Mouse (Mus musculus) heart, embryonic 16.5 days (tissue): ENCODE data around the gene Iqsec1. TPM values are rescaled to one million over a fixed set of nuclear protein-coding genes. Genes with fewer than 3 reads are reported as not detected.

Source experiments
- ATAC-seq: fragments of 200-750 bp; cut with Nextera tagmentation; replicated peaks from 2 replicates; pipeline ENCODE4 v1.8.0; 2017; ENCODE audit warnings: moderate number of reproducible peaks; ENCODE audit not compliant: insufficient read depth, low FRiP score; ENCODE audit errors: extremely low read depth
- H3K27ac ChIP-seq: fragments of 300-500 bp; sonication (generic); 2 replicates; pipeline ENCODE4 v1.5.1; 2014; ENCODE audit warnings: mild to moderate bottlenecking, low read length, control low read depth, moderate library complexity
- H3K27me3 ChIP-seq: fragments of 300-500 bp; sonication (generic); 2 replicates; pipeline ENCODE4 v1.6.1; 2014; ENCODE audit warnings: low read length, mixed read lengths; ENCODE audit not compliant: control insufficient read depth, insufficient read depth
- H3K36me3 ChIP-seq: fragments of 300-500 bp; sonication (generic); 2 replicates; pipeline ENCODE4 v1.6.1; 2014; ENCODE audit not compliant: control insufficient read depth, insufficient read depth
- H3K4me1 ChIP-seq: fragments of 300-500 bp; sonication (generic); 2 replicates; pipeline ENCODE4 v1.6.1; 2014; ENCODE audit warnings: low read length, mixed read lengths; ENCODE audit not compliant: control insufficient read depth, insufficient read depth
- H3K4me2 ChIP-seq: fragments of 300-500 bp; sonication (generic); 2 replicates; pipeline ENCODE4 v1.6.1; 2014; ENCODE audit warnings: low read depth, mild to moderate bottlenecking, control low read depth, low read length
- H3K4me3 ChIP-seq: fragments of 300-500 bp; sonication (generic); 2 replicates; pipeline ENCODE4 v1.5.1; 2014; ENCODE audit warnings: mild to moderate bottlenecking, control low read depth, low read length
- H3K9ac ChIP-seq: fragments of 300-500 bp; sonication (generic); 2 replicates; pipeline ENCODE4 v1.6.1; 2014; ENCODE audit warnings: low read length, control low read depth
- H3K9me3 ChIP-seq: fragments of 300-500 bp; sonication (generic); replicated peaks from 2 replicates; pipeline ENCODE4 v1.6.1; 2016; ENCODE audit warnings: low read length; ENCODE audit not compliant: control insufficient read depth
- WGBS: fragments of 180-500 bp; shearing (Covaris S2); extraction: QIAGEN DNeasy Blood & Tissue Kit; methylation state at CpG from one replicate; pipeline ENCODE4 v1.1.7; 2014; 5-methylcytosine and 5-hydroxymethylcytosine counted together
- polyA plus RNA-seq: library from polyadenylated mRNA; unstranded; fragments of >200 nt; fragmentation: Nextera tagmentation; extraction: Ambion mirVana; gene quantifications from 2 replicates; pipeline ENCODE4 v1.2.1, GENCODE M21; 2015

Gene Iqsec1
- polyA plus RNA-seq, 1 experiment from 2014 or later: 13.7 TPM

DNA sequence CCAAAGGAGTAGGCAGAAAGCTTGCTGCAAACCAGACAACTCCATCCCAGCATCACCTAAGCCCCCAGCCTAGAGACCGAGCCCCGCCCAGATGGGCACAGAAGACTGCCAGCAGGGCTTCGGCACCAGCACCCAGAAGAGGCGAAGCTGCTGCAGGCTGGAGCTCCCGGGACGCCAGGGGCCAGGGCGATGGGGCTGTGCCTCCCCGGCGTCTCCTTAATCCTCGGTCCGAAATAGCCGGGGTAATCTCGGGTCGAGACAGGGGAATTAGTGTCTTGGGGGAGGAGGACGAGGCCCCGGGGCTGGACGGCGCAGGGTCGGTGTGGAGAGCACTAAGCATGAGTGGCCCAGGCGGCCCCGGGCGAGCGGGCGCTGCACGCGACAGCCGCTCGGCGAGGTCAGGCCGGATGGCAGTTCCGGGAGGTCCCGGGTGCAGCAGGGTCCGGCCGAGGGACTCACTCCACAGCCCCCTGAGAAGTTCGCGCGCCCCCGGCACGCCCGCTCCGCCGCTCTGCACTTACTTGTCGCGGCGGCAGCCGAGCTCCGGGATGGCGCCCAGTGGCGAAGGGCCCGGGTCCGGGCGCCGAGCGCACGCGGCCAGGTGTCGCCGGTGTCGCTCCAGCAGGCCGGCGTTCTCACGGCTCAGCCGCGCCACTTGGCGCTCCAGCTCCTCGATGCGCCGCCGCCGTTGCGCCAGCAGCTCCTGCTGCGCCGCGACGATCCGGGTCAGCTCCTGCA is 755 bp downstream of the Iqsec1 start:
- Histone ChIP-seq H3K27ac (peak overlapping the region; percentile 62), H3K4me2 (peak overlapping the region; percentile 94), H3K9me3 (peaks cover 5% of the 10 kb centered on the region), H3K27me3 (no peaks in the 10 kb centered on the region), H3K9ac (peak overlapping the region; percentile 79), H3K4me1 (peaks cover 46% of the 10 kb centered on the region), H3K4me3 (peak overlapping the region; percentile 62), H3K36me3 (no peaks in the 10 kb centered on the region)
- WGBS: under 1% methylated on average over 69 of the region's 76 CpGs
- 0 out of 2 replicates have a peak, but pooled peaks have one; percentile 8 for ATAC-seq

DNA sequence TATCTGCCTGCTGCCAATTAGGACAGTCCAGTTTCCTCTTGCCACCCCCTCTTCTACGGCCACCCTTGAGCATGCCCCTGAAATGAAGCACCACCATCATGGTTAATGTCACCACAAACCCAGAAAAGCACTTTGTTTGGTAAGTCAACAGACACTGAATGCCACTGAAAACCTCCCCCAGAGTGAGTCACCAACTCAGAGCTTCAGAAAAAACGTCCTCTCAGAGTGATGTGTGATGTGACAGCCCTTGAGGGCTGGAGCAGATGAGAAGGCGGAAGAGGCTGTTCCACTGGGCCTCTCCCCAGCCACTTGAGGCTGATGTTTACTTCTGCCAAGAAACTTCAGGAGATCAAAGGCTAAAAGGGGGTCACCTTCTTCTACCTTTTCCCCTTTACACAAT is 4.4 kb downstream of the Iqsec1 start:
- Histone ChIP-seq H3K9ac (no peak overlapping the region), H3K9me3 (no peaks in the 10 kb centered on the region), H3K27me3 (no peaks in the 10 kb centered on the region), H3K4me1 (peaks cover 57% of the 10 kb centered on the region), H3K36me3 (no peaks in the 10 kb centered on the region), H3K4me2 (no peak overlapping the region), H3K4me3 (no peak overlapping the region), H3K27ac (peak overlapping the region; percentile 68)
- WGBS: 24% methylated on average over 3 of the region's 3 CpGs
- ATAC-seq: no peak

DNA sequence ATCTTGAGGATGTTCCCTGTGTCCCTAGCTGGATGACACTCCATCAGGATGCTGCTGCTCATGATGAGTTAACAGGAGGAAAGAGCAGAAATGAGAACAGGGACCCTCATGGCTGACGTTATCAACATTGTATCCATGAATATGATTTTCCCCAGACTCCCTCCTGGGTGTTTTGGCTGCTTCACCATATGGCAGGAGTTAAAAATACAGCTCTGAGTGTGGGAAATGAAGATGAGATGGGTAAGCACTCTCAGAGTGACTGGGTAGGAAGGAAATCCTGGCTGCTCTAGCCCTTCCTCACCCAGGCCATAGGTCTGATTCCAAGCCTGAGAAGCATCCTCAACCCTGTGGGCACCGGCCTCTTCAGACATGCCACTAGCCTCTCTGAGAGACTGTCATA is 14.2 kb downstream of the Iqsec1 start:
- no peaks in the 10 kb centered on the region for H3K27me3 ChIP-seq
- ATAC-seq: no peak
- no peak overlapping the region for H3K4me3 ChIP-seq
- H3K4me2 ChIP-seq: no peak overlapping the region
- H3K36me3 ChIP-seq: no peaks in the 10 kb centered on the region
- H3K9me3 ChIP-seq: no peaks in the 10 kb centered on the region
- no peak overlapping the region for H3K27ac ChIP-seq
- no peak overlapping the region for H3K9ac ChIP-seq
- 44% methylated on average over 2 of the region's 2 CpGs for WGBS
- peaks cover 19% of the 10 kb centered on the region for H3K4me1 ChIP-seq

DNA sequence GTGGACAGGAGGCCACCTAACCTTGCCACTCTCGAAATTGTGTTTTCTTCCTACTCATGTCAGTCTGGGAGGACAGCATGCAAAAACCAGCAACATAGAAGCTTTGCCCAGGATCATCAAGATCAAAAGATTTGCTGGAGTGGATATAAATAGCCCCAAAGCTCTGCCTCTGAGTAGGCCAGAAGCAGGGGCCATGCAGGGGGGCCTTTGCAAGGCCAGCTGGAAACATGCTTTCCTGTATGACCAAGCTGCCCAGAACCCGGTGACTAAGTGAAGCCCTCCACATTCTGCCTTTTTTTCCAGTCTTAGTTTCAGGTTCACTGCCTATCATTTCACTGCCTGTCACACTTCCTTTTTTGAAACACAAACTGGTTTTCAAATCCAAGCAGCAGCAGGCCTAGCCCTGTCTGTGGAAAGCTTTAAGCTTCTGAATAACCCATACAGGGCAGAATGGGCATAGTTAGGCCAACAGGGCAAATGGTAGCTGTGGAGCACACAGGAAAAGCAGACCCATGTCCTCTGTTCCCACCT is 19.1 kb downstream of the Iqsec1 start:
- H3K27ac ChIP-seq: peak overlapping the region; percentile 61
- no peak overlapping the region for H3K4me3 ChIP-seq
- no peaks in the 10 kb centered on the region for H3K9me3 ChIP-seq
- H3K4me2 ChIP-seq: no peak overlapping the region
- no peaks in the 10 kb centered on the region for H3K36me3 ChIP-seq
- no peaks in the 10 kb centered on the region for H3K27me3 ChIP-seq
- WGBS: 14% methylated on average over 2 of the region's 2 CpGs
- H3K9ac ChIP-seq: peak overlapping the region; percentile 21; the same call in 1 of the 2 replicates
- 0 out of 2 replicates have a peak, but pooled peaks have one; percentile 32 for ATAC-seq
- H3K4me1 ChIP-seq: peaks cover 21% of the 10 kb centered on the region

DNA sequence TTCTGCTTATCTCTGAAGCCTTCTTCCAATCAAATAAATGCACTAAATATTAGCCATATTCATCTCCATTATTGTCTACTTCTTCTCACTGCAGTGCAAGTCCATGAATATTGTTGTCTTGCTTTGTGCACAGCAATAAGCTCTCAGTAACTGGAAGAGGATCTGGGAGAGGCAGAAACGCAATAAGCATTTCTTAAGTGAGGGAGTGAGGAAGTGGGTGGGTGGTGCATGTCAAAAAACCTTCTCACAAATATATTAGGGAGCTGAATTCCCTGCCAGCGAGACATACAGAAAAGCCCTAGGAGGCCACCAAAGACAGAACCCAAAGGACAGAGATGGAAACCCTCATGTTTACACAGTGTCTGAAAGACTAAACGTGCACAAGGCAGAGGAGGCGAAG is 35.1 kb downstream of the Iqsec1 start:
- H3K36me3 ChIP-seq: no peaks in the 10 kb centered on the region
- ATAC-seq: no peak
- peaks cover 6% of the 10 kb centered on the region for H3K4me1 ChIP-seq

DNA sequence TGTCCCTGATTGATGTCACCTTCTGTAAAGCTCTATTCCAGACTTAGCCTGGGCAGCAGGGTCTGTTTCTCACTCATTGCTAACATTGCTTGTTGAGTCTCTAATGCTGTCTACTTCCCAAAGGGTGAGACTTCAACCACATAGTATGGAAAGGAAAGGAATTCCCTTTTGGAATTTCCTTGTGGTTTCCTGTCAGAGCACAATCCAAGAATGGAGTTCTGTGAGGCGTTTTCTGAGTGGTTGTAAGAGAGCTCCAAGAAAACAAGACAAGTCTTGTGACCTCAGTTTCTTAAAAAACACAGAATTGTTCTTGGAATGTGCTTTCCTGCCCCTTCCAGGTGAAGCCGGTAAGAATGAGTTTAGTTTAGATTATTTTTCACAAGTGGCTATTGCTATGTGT is 37.5 kb downstream of the Iqsec1 start:
- H3K4me1 ChIP-seq: peaks cover 12% of the 10 kb centered on the region
- no peak overlapping the region for H3K4me2 ChIP-seq
- no peak overlapping the region for H3K27ac ChIP-seq
- no peaks in the 10 kb centered on the region for H3K36me3 ChIP-seq
- ATAC-seq: no peak
- 52% methylated on average over 2 of the region's 2 CpGs for WGBS
- no peak overlapping the region for H3K4me3 ChIP-seq
- H3K27me3 ChIP-seq: no peaks in the 10 kb centered on the region
- no peaks in the 10 kb centered on the region for H3K9me3 ChIP-seq
- H3K9ac ChIP-seq: no peak overlapping the region

More for the DNA sequence above, 35.1 kb downstream of the Iqsec1 start:
- H3K4me3 ChIP-seq: no peak overlapping the region
- H3K9ac ChIP-seq: no peak overlapping the region
- 41% methylated on average over 4 of the region's 4 CpGs for WGBS
- no peaks in the 10 kb centered on the region for H3K9me3 ChIP-seq
- no peaks in the 10 kb centered on the region for H3K27me3 ChIP-seq
- no peak overlapping the region for H3K4me2 ChIP-seq
- no peak overlapping the region for H3K27ac ChIP-seq

DNA sequence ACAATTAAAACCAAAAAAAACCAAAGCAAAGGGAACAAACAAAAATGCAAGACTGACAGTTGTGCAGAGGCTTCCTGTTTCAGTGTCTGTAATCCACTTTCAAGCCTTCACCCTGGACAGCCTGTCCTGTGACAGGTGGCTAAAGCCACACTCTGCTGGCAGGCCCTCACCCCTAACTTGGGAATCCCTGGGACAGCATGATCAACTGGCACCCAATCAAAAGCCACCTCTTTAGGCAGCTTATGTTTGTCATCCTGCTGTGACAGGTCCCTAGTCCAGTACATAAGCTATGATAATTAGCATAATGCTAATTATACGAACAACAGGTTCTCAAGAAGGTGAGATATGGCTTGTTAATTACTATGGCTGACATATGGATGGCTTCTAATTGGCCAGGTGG is 40.4 kb downstream of the Iqsec1 start:
- Histone ChIP-seq H3K4me2 (no peak overlapping the region), H3K4me1 (peaks cover 12% of the 10 kb centered on the region), H3K9ac (no peak overlapping the region), H3K27me3 (no peaks in the 10 kb centered on the region), H3K27ac (no peak overlapping the region), H3K4me3 (no peak overlapping the region), H3K9me3 (no peaks in the 10 kb centered on the region), H3K36me3 (no peaks in the 10 kb centered on the region)
- 88% methylated on average over 1 of the region's 1 CpGs for WGBS
- no peak for ATAC-seq

DNA sequence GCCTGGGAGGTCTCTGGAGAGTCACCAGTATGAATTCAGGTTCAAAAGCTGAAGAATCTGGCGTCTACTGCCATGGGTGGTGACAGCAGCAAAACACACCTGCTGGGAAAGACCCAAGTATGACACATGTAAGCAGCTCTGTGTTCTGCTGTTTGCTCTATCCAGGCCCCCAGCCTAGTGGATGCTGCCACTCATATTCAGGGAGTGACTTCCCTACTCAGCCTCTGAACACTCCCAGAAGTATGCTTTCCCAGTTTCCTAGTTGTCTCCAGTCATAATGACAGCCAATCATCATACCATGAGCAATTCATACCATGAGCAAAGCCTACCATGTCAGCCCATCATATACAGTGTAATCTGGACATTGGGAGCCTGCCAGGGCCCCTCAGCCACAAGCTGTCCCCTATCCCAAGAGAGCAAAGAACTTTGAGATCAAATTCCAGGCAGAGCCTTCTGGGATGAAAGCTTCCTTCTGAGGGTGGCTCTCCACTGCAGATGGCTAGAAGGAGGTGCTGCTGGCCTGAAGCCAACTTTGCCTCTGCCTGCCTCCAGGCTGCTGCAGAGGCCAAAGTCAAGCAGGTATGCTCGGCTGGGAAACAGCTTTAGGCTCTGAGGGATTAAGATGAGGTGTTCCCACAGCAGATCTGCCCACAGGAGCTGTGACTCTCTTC is 42.8 kb downstream of the Iqsec1 start:
- ATAC-seq: 0 out of 2 replicates have a peak, but pooled peaks have one; percentile 18
- WGBS: 41% methylated on average over 2 of the region's 2 CpGs
- Histone ChIP-seq H3K27ac (no peak overlapping the region), H3K36me3 (no peaks in the 10 kb centered on the region), H3K9me3 (no peaks in the 10 kb centered on the region), H3K4me2 (no peak overlapping the region), H3K4me1 (peaks cover 15% of the 10 kb centered on the region), H3K4me3 (no peak overlapping the region), H3K27me3 (no peaks in the 10 kb centered on the region), H3K9ac (no peak overlapping the region)

DNA sequence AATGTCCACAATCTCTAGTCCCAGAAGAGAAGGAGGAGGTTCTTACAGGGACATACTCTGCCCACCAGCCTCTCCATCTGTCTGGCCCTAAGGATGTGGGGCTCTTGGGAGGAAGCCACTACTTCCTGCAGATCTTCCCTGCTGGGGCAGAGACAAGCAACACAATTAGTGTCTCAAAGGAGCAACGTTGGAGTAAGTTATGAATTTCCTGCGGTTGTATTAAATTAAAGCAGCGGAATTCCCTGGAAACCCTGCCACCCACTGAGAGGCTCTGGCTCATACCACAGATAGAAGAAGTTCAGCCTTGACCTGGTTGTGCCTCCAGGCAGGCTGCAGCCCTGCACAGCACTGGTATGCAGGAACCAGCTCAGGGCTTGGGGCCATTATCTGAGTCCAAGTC is 47.2 kb downstream of the Iqsec1 start:
- Histone ChIP-seq H3K27ac (no peak overlapping the region), H3K9me3 (no peaks in the 10 kb centered on the region), H3K9ac (no peak overlapping the region), H3K27me3 (no peaks in the 10 kb centered on the region), H3K4me2 (no peak overlapping the region), H3K36me3 (no peaks in the 10 kb centered on the region), H3K4me3 (no peak overlapping the region), H3K4me1 (peaks cover 25% of the 10 kb centered on the region)
- WGBS: 44% methylated on average over 3 of the region's 3 CpGs
- no peak for ATAC-seq
